Mouse (Mus musculus) stomach, adult 2 months (tissue): ENCODE results near the gene Lactbl1. TPM values are rescaled to one million over a fixed set of nuclear protein-coding genes. Genes with fewer than 3 reads are reported as not detected.

Experiments
- polyA plus RNA-seq: library from polyadenylated mRNA; depleted of rRNA; stranded (reverse); fragments of >200 nt; gene quantifications from 2 replicates; pipeline ENCODE4 v1.2.3, GENCODE M21; 2012; rRNA removed

Gene Lactbl1
- not detected in 2 replicates for polyA plus RNA-seq

GRCm38 (mm10) chr4:136622388-136622787 lies at the start of gene Lactbl1:
Gene Lactbl1, plus strand, starts transcription at chr4:136622621.

GRCm38 (mm10) chr4:136602568-136602967 lies 19.9 kb upstream of the Lactbl1 start, which contains the start of gene Kdm1a:
Gene Kdm1a, minus strand, starts transcription at chr4:136602723.

GRCm38 (mm10) chr4:136610387-136610856 lies 12.0 kb upstream of the Lactbl1 start, which contains the start of gene Tex46:
Gene Tex46, plus strand, starts transcription at chr4:136610437.

Other genes with a start within 250 kb of the Lactbl1 start
- gene Htr1d, start 199.1 kb upstream of the Lactbl1 start, polyA plus RNA-seq = 0.05 and 0.15 TPM in 2 replicates
- gene 6030445D17Rik, start 160.4 kb upstream of the Lactbl1 start, polyA plus RNA-seq = 0.12 and 0.14 TPM in 2 replicates
- 2.5 and 3.1 TPM in 2 replicates for gene Luzp1, start 152.9 kb upstream of the Lactbl1 start, polyA plus RNA-seq
- gene Kdm1a, start 19.9 kb upstream of the Lactbl1 start, polyA plus RNA-seq = 7.0 and 8.2 TPM in 2 replicates
- not detected in 2 replicates for gene Tex46, start 12.2 kb upstream of the Lactbl1 start, polyA plus RNA-seq
- 12.2 and 13.5 TPM in 2 replicates for gene Ephb2, start 213.4 kb downstream of the Lactbl1 start, polyA plus RNA-seq